Mouse (Mus musculus): ENCODE data around the gene Dbh.

- TF ChIP-seq POLR2A (IDR thresholded peaks at IDR 0.05; ENCODE audit: insufficient read depth, low read depth, low read length) = no peak
- no peak for TF ChIP-seq CTCF (IDR thresholded peaks at IDR 0.05; ENCODE audit: insufficient read depth, low read depth, low read length)
These were observed 42.5 kb upstream of the Dbh start for GRCm38 (mm10) chr2:27122578-27122977.
